Mouse (Mus musculus): ENCODE data around the gene Nlrx1. TPM values are rescaled to one million over a fixed set of nuclear protein-coding genes. Genes with fewer than 3 reads are reported as not detected.

Nlrx1 gene
- 11.4 and 13.7 TPM in 2 replicates for polyA plus RNA-seq (2015; fragmentation: Nextera tagmentation; extraction: Ambion mirVana)

DNA sequence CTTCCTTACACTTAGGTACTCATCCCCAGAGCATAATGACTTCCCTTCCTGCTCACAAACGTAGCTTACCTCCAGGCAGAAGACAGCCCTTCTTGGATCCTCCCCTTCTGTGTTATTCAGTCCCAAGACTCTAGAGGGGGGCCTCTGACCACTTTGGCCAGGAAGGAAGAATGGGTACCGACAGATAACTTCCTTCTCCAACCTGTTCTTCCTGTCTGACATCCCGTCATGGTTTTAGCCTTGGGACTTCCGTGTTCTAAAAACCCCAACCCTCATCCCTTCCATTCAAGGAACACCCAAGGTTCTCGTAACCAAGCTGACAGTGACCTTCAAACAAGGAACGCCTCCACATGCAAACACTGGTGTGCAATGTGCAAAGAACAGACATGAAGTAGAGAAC, at the start of gene Nlrx1:
Nlrx1 (minus strand) TSS at position 168 of the 400 bp plus-strand sequence.
- peak within 1 kb of the TSS; percentile 76 for H3K4me2 ChIP-seq (ENCODE audit: low read depth, low read length)
- H3K36me3 ChIP-seq (ENCODE audit: control insufficient read depth, insufficient read depth, low read length), result no peaks in the 10 kb centered on the region
- peak; percentile 29; the same call in 1 of the 2 replicates for ATAC-seq (ENCODE audit: insufficient read depth, low FRiP score)
- no peaks in the 10 kb centered on the region for H3K9me3 ChIP-seq (replicated peaks; ENCODE audit: control insufficient read depth, low read length)
- H3K4me1 ChIP-seq (ENCODE audit: control insufficient read depth, insufficient read depth, low read length), result peaks cover 10% of the 10 kb centered on the region; the same call in 1 of the 2 replicates
- H3K27me3 ChIP-seq (ENCODE audit: control insufficient read depth, insufficient read depth, low read length), result no peaks in the 10 kb centered on the region
- H3K27ac ChIP-seq (ENCODE audit: low read length), result peak within 1 kb of the TSS; percentile 94
- peak within 1 kb of the TSS; percentile 58 for H3K4me3 ChIP-seq (replicated peaks; ENCODE audit: low read length)
- peak within 1 kb of the TSS; percentile 94 for H3K9ac ChIP-seq (ENCODE audit: low read length)
- WGBS, result 59% methylated on average over 6 of the region's 6 CpGs

GRCm38 (mm10) chr9:44317452-44317851, 49.1 kb upstream of the Nlrx1 start:
- ATAC-seq (ENCODE audit: insufficient read depth, low FRiP score), result no peak
- Histone ChIP-seq H3K4me1 (ENCODE audit: control insufficient read depth, insufficient read depth, low read length) (peaks cover 18% of the 10 kb centered on the region), H3K9me3 (replicated peaks; ENCODE audit: control insufficient read depth, low read length) (no peaks in the 10 kb centered on the region), H3K27ac (ENCODE audit: low read length) (no peak overlapping the region), H3K4me3 (replicated peaks; ENCODE audit: low read length) (no peak overlapping the region), H3K9ac (ENCODE audit: low read length) (0 out of 2 replicates have a peak overlapping the region, but pooled peaks have one; percentile 9), H3K27me3 (ENCODE audit: control insufficient read depth, insufficient read depth, low read length) (no peaks in the 10 kb centered on the region), H3K36me3 (ENCODE audit: control insufficient read depth, insufficient read depth, low read length) (peaks cover 14% of the 10 kb centered on the region), H3K4me2 (ENCODE audit: low read depth, low read length) (no peak overlapping the region)
- 74% methylated on average over 4 of the region's 4 CpGs for WGBS

DNA sequence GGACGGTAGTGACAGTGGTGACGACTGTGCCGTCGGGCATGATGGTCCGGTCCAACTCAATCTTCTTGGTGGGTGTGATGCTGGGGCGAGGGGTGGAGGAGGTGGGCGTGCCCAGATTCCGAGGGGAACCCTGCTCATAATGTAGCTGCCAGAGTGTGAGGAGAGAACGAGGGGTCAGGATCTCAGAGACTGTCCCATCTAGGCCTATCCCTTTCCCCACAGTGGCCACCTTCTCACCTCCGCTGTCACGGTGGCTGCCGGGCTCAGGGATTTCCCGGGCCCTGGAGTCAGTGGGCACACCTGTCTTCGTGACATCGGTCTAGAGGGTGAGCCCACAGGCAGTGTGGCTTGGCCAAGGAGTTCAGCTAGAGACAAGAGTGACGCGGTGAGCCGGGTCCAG, 46.5 kb upstream of the Nlrx1 start:
- no peaks in the 10 kb centered on the region for H3K27me3 ChIP-seq (ENCODE audit: control insufficient read depth, insufficient read depth, low read length)
- 92% methylated on average over 18 of the region's 18 CpGs for WGBS
- H3K9me3 ChIP-seq (replicated peaks; ENCODE audit: control insufficient read depth, low read length), result no peaks in the 10 kb centered on the region
- no peak overlapping the region for H3K4me2 ChIP-seq (ENCODE audit: low read depth, low read length)
- H3K4me1 ChIP-seq (ENCODE audit: control insufficient read depth, insufficient read depth, low read length), result peaks cover 32% of the 10 kb centered on the region
- ATAC-seq (ENCODE audit: insufficient read depth, low FRiP score), result no peak
- H3K9ac ChIP-seq (ENCODE audit: low read length), result no peak overlapping the region
- no peak overlapping the region for H3K4me3 ChIP-seq (replicated peaks; ENCODE audit: low read length)
- H3K36me3 ChIP-seq (ENCODE audit: control insufficient read depth, insufficient read depth, low read length), result peaks cover 14% of the 10 kb centered on the region
- H3K27ac ChIP-seq (ENCODE audit: low read length), result no peak overlapping the region

DNA sequence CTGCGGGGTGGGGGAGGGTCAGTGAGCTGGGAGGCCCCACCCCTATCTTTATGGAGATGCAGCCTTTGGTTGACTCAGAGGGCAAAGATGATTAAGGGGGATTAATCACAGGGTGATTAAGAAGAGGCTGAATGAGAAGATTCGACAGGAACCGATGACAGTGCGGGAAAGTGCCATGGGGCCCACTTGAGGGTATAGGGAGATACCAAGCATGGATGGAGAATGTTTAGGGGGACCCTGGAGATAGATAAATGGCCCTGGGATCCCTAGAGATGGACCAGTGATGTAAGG, 45.8 kb upstream of the Nlrx1 start:
- no peak for ATAC-seq (ENCODE audit: insufficient read depth, low FRiP score)
- no peak overlapping the region for H3K4me3 ChIP-seq (replicated peaks; ENCODE audit: low read length)
- no peak overlapping the region for H3K27ac ChIP-seq (ENCODE audit: low read length)
- H3K9me3 ChIP-seq (replicated peaks; ENCODE audit: control insufficient read depth, low read length), result no peaks in the 10 kb centered on the region
- 74% methylated on average over 4 of the region's 4 CpGs for WGBS
- peaks cover 31% of the 10 kb centered on the region for H3K4me1 ChIP-seq (ENCODE audit: control insufficient read depth, insufficient read depth, low read length)
- no peak overlapping the region for H3K4me2 ChIP-seq (ENCODE audit: low read depth, low read length)
- H3K9ac ChIP-seq (ENCODE audit: low read length), result no peak overlapping the region
- no peaks in the 10 kb centered on the region for H3K27me3 ChIP-seq (ENCODE audit: control insufficient read depth, insufficient read depth, low read length)
- H3K36me3 ChIP-seq (ENCODE audit: control insufficient read depth, insufficient read depth, low read length), result peaks cover 14% of the 10 kb centered on the region

- peaks cover 26% of the 10 kb centered on the region for H3K4me1 ChIP-seq (ENCODE audit: control insufficient read depth, insufficient read depth, low read length)
- H3K27me3 ChIP-seq (ENCODE audit: control insufficient read depth, insufficient read depth, low read length), result no peaks in the 10 kb centered on the region
- H3K4me3 ChIP-seq (replicated peaks; ENCODE audit: low read length), result no peak overlapping the region
- H3K9me3 ChIP-seq (replicated peaks; ENCODE audit: control insufficient read depth, low read length), result no peaks in the 10 kb centered on the region
- no peak for ATAC-seq (ENCODE audit: insufficient read depth, low FRiP score)
- peaks cover 14% of the 10 kb centered on the region for H3K36me3 ChIP-seq (ENCODE audit: control insufficient read depth, insufficient read depth, low read length)
- no peak overlapping the region for H3K9ac ChIP-seq (ENCODE audit: low read length)
- no peak overlapping the region for H3K27ac ChIP-seq (ENCODE audit: low read length)
- 76% methylated on average over 19 of the region's 19 CpGs for WGBS
- H3K4me2 ChIP-seq (ENCODE audit: low read depth, low read length), result no peak overlapping the region
These were observed 45.3 kb upstream of the Nlrx1 start for GRCm38 (mm10) chr9:44313476-44314256.

DNA sequence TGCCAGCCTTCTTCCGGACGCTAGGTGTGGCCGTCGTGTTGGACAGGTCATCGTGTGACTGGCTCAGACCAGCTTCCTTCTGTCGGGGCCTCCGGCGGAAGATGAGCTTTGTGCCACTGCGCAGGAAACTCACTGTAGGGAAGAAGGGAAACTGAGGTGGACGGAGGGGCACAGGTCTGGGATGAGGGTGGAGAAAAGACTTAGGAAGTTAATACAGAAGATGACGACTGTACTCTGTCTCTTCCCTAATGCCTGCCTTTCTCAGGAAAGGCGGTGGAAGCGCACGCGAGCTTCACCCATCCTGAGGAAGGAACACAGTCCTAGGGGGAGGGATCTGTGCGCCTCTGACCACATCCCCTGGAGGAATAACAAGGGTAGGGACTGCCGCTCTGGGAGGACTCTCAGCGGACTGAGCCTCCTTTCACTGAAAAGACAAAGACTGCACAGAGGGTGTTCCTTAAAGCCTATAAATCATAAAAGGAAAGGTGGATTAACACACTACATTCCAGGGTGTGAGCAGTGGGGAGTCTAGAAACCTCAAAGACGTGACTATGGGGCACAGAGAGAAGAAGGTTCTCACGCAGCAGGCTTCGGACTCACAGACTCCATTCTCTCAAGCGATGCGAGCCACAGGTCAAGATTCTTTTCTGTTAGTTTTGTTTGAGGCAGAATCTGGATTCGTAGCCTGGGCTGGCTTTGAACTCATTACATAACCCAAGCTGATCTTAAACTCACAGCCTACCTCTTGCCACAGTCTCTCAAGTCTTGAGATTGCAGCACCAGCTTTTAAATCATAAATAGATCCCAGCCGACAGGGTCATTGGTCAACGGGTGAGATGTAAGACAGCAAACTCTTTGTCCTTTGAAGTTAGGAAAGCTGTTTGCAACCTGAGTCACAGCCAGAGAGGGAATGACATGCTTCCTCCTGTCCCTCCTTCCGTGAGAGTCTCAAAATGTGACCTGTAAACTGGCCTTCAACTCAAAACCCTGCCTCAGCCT, 43.0 kb upstream of the Nlrx1 start:
- peak overlapping the region; percentile 43 for H3K27ac ChIP-seq (ENCODE audit: low read length)
- no peaks in the 10 kb centered on the region for H3K27me3 ChIP-seq (ENCODE audit: control insufficient read depth, insufficient read depth, low read length)
- H3K36me3 ChIP-seq (ENCODE audit: control insufficient read depth, insufficient read depth, low read length), result peaks cover 14% of the 10 kb centered on the region
- 16% methylated on average over 27 of the region's 27 CpGs for WGBS
- peak; percentile 81 for ATAC-seq (ENCODE audit: insufficient read depth, low FRiP score)
- no peaks in the 10 kb centered on the region for H3K9me3 ChIP-seq (replicated peaks; ENCODE audit: control insufficient read depth, low read length)
- H3K4me3 ChIP-seq (replicated peaks; ENCODE audit: low read length), result peak overlapping the region; percentile 7; the same call in 1 of the 2 replicates
- peak overlapping the region; percentile 48 for H3K4me2 ChIP-seq (ENCODE audit: low read depth, low read length)
- H3K9ac ChIP-seq (ENCODE audit: low read length), result peak overlapping the region; percentile 63
- peaks cover 13% of the 10 kb centered on the region for H3K4me1 ChIP-seq (ENCODE audit: control insufficient read depth, insufficient read depth, low read length)

DNA sequence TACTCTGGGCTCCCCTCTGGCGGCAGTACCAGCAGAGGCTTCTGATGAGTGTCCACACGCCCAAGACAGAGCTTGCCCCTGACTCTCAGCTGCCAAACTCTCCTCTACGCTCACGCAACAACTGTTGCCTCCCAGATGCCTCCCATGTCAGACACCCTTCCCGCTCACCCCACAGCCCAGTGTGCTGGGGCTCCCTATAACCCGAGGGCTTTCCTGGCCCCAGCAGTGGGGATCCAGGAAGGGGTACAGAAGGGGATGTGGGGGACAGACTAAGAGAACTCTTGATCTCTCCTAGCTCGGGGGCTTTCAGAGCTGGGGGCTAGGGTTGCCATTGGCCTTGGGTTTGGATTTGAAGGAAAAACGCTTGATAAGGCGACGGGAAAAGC, 42.3 kb upstream of the Nlrx1 start:
- ATAC-seq (ENCODE audit: insufficient read depth, low FRiP score), result no peak
- WGBS, result 39% methylated on average over 10 of the region's 10 CpGs
- peak overlapping the region; percentile 43 for H3K27ac ChIP-seq (ENCODE audit: low read length)
- peaks cover 14% of the 10 kb centered on the region for H3K36me3 ChIP-seq (ENCODE audit: control insufficient read depth, insufficient read depth, low read length)
- peak overlapping the region; percentile 7; the same call in 1 of the 2 replicates for H3K4me3 ChIP-seq (replicated peaks; ENCODE audit: low read length)
- H3K27me3 ChIP-seq (ENCODE audit: control insufficient read depth, insufficient read depth, low read length), result no peaks in the 10 kb centered on the region
- peak overlapping the region; percentile 48 for H3K4me2 ChIP-seq (ENCODE audit: low read depth, low read length)
- peaks cover 13% of the 10 kb centered on the region for H3K4me1 ChIP-seq (ENCODE audit: control insufficient read depth, insufficient read depth, low read length)
- peak overlapping the region; percentile 63 for H3K9ac ChIP-seq (ENCODE audit: low read length)
- H3K9me3 ChIP-seq (replicated peaks; ENCODE audit: control insufficient read depth, low read length), result no peaks in the 10 kb centered on the region

- Histone ChIP-seq H3K27me3 (ENCODE audit: control insufficient read depth, insufficient read depth, low read length) (no peaks in the 10 kb centered on the region), H3K9me3 (replicated peaks; ENCODE audit: control insufficient read depth, low read length) (no peaks in the 10 kb centered on the region), H3K9ac (ENCODE audit: low read length) (no peak overlapping the region), H3K27ac (ENCODE audit: low read length) (no peak overlapping the region), H3K4me2 (ENCODE audit: low read depth, low read length) (no peak overlapping the region), H3K36me3 (ENCODE audit: control insufficient read depth, insufficient read depth, low read length) (0 out of 2 replicates have a peak, but pooled peaks cover 7% of the 10 kb centered on the region), H3K4me1 (ENCODE audit: control insufficient read depth, insufficient read depth, low read length) (peaks cover 15% of the 10 kb centered on the region), H3K4me3 (replicated peaks; ENCODE audit: low read length) (no peak overlapping the region)
- no peak for ATAC-seq (ENCODE audit: insufficient read depth, low FRiP score)
- WGBS, result 56% methylated on average over 3 of the region's 3 CpGs
These were observed 41.4 kb upstream of the Nlrx1 start for GRCm38 (mm10) chr9:44309756-44310155.

- 81% methylated on average over 2 of the region's 2 CpGs for WGBS
- no peaks in the 10 kb centered on the region for H3K9me3 ChIP-seq (replicated peaks; ENCODE audit: control insufficient read depth, low read length)
- no peak overlapping the region for H3K4me3 ChIP-seq (replicated peaks; ENCODE audit: low read length)
- H3K9ac ChIP-seq (ENCODE audit: low read length), result no peak overlapping the region
- no peak overlapping the region for H3K4me2 ChIP-seq (ENCODE audit: low read depth, low read length)
- peaks cover 23% of the 10 kb centered on the region for H3K4me1 ChIP-seq (ENCODE audit: control insufficient read depth, insufficient read depth, low read length)
- no peaks in the 10 kb centered on the region for H3K36me3 ChIP-seq (ENCODE audit: control insufficient read depth, insufficient read depth, low read length)
- H3K27ac ChIP-seq (ENCODE audit: low read length), result no peak overlapping the region
- ATAC-seq (ENCODE audit: insufficient read depth, low FRiP score), result no peak
- H3K27me3 ChIP-seq (ENCODE audit: control insufficient read depth, insufficient read depth, low read length), result no peaks in the 10 kb centered on the region
These were observed 38.8 kb upstream of the Nlrx1 start for GRCm38 (mm10) chr9:44307248-44307647.

Data from stomach, embryonic 16.5 days (tissue).